Mouse (Mus musculus) thymus, adult 2 months (tissue): ENCODE results near the gene Olfr1502. TPM values are rescaled to one million over a fixed set of nuclear protein-coding genes. Genes with fewer than 3 reads are reported as not detected.

Experiments used
- DNase-seq: peaks from one replicate; pipeline ENCODE4 v3.0.0; 2021
- H3K27ac ChIP-seq: fragments of 200-500 bp; 2 replicates; pipeline ENCODE4 v1.5.1; 2012; ENCODE audit warnings: low read length, control low read depth; ENCODE audit not compliant: control insufficient read depth, insufficient read depth
- H3K27me3 ChIP-seq: fragments of 200-500 bp; 2 replicates; pipeline ENCODE4 v1.6.1; 2012; ENCODE audit warnings: mild to moderate bottlenecking, low read length, moderate library complexity, mixed read lengths; ENCODE audit not compliant: control insufficient read depth, insufficient read depth
- H3K36me3 ChIP-seq: fragments of 200-500 bp; 2 replicates; pipeline ENCODE4 v1.6.1; 2012; ENCODE audit warnings: mild to moderate bottlenecking, low read length, moderate library complexity; ENCODE audit not compliant: control insufficient read depth, insufficient read depth
- H3K4me1 ChIP-seq: fragments of 200-500 bp; replicated peaks from 2 replicates; pipeline ENCODE4 v1.6.1; 2012; ENCODE audit warnings: low read length; ENCODE audit not compliant: control insufficient read depth, insufficient read depth
- H3K4me3 ChIP-seq: fragments of 200-500 bp; 2 replicates; pipeline ENCODE4 v1.5.1; 2012; ENCODE audit warnings: mild to moderate bottlenecking, low read length, control low read depth, moderate library complexity; ENCODE audit not compliant: control insufficient read depth, insufficient read depth
- CTCF ChIP-seq: fragments of 200-500 bp; IDR thresholded peaks from 2 replicates; pipeline ENCODE4 v1.5.1; 2012; ENCODE audit warnings: mild to moderate bottlenecking, control low read depth, low read length, moderate library complexity, borderline replicate concordance; ENCODE audit not compliant: control insufficient read depth, poor library complexity, insufficient read depth; ENCODE audit errors: extremely low read depth
- POLR2A ChIP-seq: fragments of 200-500 bp; IDR thresholded peaks from 2 replicates; pipeline ENCODE4 v1.6.1; 2012; ENCODE audit warnings: mild to moderate bottlenecking, low read length, control low read depth, moderate library complexity; ENCODE audit not compliant: control insufficient read depth, poor library complexity, insufficient read depth; ENCODE audit errors: extremely low read depth
- WGBS: fragments of 180-500 bp; shearing (Covaris S2); methylation state at CpG from one replicate; pipeline ENCODE4 v1.1.7; 2018; 5-methylcytosine and 5-hydroxymethylcytosine counted together
- polyA plus RNA-seq: library from polyadenylated mRNA; depleted of rRNA; stranded (reverse); fragments of >200 nt; gene quantifications from 2 replicates; pipeline ENCODE4 v1.2.3, GENCODE M21; 2012; rRNA removed

The Olfr1502 gene
- polyA plus RNA-seq, 1 experiment: not detected

GRCm38 (mm10) chr19:13897828-13898227 lies 36.2 kb downstream of the Olfr1502 start, which contains the start of gene Olfr1504:
TSS of gene Olfr1504 (minus strand) at chr19:13897928.
- H3K27me3 ChIP-seq: no peaks in the 10 kb centered on the region
- H3K4me3 ChIP-seq: no peak within 1 kb of the TSS
- H3K27ac ChIP-seq: no peak within 1 kb of the TSS
- DNase-seq: no peak
- 51% methylated on average over 1 of the region's 1 CpGs for WGBS
- no peak for TF ChIP-seq POLR2A
- TF ChIP-seq CTCF: no peak
- H3K4me1 ChIP-seq: no peaks in the 10 kb centered on the region
- no peaks in the 10 kb centered on the region for H3K36me3 ChIP-seq

Other genes starting within 250 kb of the Olfr1502 start
- gene Olfr1487, start 244.4 kb upstream of the Olfr1502 start, polyA plus RNA-seq: not detected in 2 replicates
- gene Olfr1489, start 230.2 kb upstream of the Olfr1502 start, polyA plus RNA-seq: not detected in 2 replicates
- gene Olfr1490, start 210.7 kb upstream of the Olfr1502 start, polyA plus RNA-seq: not detected in 2 replicates
- not detected in 2 replicates for gene Olfr1491, start 164.5 kb upstream of the Olfr1502 start, polyA plus RNA-seq
- gene Olfr1493-ps1, start 138.5 kb upstream of the Olfr1502 start, polyA plus RNA-seq: not detected in 2 replicates
- not detected in 2 replicates for gene Olfr1494, start 122.1 kb upstream of the Olfr1502 start, polyA plus RNA-seq
- gene Olfr1495, start 97.2 kb upstream of the Olfr1502 start, polyA plus RNA-seq: not detected in 2 replicates
- not detected in 2 replicates for gene Olfr1496, start 83.9 kb upstream of the Olfr1502 start, polyA plus RNA-seq
- gene Olfr1497, start 63.6 kb upstream of the Olfr1502 start, polyA plus RNA-seq: not detected in 2 replicates
- gene Olfr1499, start 42.3 kb upstream of the Olfr1502 start, polyA plus RNA-seq: not detected in 2 replicates
- gene Olfr1500, start 31.3 kb upstream of the Olfr1502 start, polyA plus RNA-seq: not detected in 2 replicates
- gene Olfr1501, start 11.1 kb upstream of the Olfr1502 start, polyA plus RNA-seq: not detected in 2 replicates
- not detected in 2 replicates for gene Olfr1504, start 36.1 kb downstream of the Olfr1502 start, polyA plus RNA-seq
- gene Olfr1505, start 51.7 kb downstream of the Olfr1502 start, polyA plus RNA-seq: not detected in 2 replicates